Mouse (Mus musculus): ENCODE measurements at regions not wholly inside any gene's neighbourhood (a gene's known extent, or its start where the extent isn't known, plus 50 kb on each side); places are given as distances from the start of the nearest gene placed in this dataset.

DNA sequence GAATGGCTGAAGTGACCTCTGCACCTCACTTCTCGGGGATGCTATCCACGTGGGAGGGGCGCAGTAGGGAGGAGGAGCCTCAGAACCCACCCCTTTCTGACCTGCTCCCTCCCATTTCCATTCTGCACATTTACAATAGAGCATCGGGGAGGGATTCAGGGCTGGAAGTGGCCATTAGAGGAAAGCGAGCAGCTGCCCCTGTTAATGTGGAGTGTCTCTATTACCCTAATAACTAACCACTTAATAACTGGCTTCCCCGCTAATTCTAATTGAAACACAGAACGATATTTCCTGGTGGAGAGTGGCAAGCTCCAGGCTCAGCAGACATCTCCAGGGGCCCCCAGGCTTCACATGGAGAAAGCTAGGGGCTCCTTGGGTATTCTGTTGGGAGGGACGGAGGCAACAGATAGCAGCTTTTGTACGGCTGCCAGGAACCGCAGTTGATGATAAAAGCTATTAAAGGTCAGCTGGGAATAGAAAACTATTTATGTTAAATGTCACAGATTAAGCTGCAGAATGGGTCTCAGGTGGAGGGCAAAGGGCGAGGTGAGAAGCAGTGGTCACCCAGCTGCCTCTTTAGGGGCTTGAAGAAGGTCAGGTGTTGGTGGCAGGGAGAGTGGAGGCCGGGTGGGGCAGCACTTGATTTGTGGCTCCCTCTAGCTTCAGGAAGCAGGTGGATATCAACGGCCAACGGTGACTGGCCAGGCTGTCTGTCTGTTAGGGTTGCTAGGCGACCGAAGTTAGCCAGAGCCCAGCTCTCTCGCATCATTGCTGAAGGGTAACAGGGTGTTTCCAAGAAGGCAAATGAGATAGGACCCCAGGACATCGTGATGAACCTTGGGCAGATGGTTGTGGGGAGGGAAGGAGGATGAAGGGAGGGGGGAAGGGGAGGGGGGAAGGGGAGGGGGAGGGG is 118.4 kb upstream of the Sdk2 start:
- Histone ChIP-seq H3K27ac (ENCODE audit: control insufficient read depth, insufficient read depth, low read depth, low read length) (peak overlapping the region; percentile 86), H3K4me1 (ENCODE audit: control insufficient read depth, insufficient read depth, low read length) (peaks cover 7% of the 10 kb centered on the region), H3K36me3 (ENCODE audit: control insufficient read depth, insufficient read depth, low read length) (no peaks in the 10 kb centered on the region), H3K4me3 (ENCODE audit: control insufficient read depth, low read depth, low read length) (peak overlapping the region; percentile 92), H3K27me3 (ENCODE audit: control insufficient read depth, insufficient read depth, low read length) (no peaks in the 10 kb centered on the region)
- TF ChIP-seq POLR2A (IDR thresholded peaks at IDR 0.05; ENCODE audit: control insufficient read depth, low read depth, low read length) (peak; percentile 86), CTCF (IDR thresholded peaks at IDR 0.05; ENCODE audit: control insufficient read depth, insufficient read depth, insufficient replicate concordance, low read depth, low read length) (no peak)

- peak overlapping the region; percentile 92 for H3K4me3 ChIP-seq (ENCODE audit: control insufficient read depth, low read depth, low read length)
- no peaks in the 10 kb centered on the region for H3K27me3 ChIP-seq (ENCODE audit: control insufficient read depth, insufficient read depth, low read length)
- TF ChIP-seq CTCF (IDR thresholded peaks at IDR 0.05; ENCODE audit: control insufficient read depth, insufficient read depth, insufficient replicate concordance, low read depth, low read length) (no peak), POLR2A (IDR thresholded peaks at IDR 0.05; ENCODE audit: control insufficient read depth, low read depth, low read length) (no peak)
- no peak overlapping the region; the same call in 1 of the 2 replicates for H3K27ac ChIP-seq (ENCODE audit: control insufficient read depth, insufficient read depth, low read depth, low read length)
- peaks cover 7% of the 10 kb centered on the region for H3K4me1 ChIP-seq (ENCODE audit: control insufficient read depth, insufficient read depth, low read length)
- no peaks in the 10 kb centered on the region for H3K36me3 ChIP-seq (ENCODE audit: control insufficient read depth, insufficient read depth, low read length)
These were observed 117.6 kb upstream of the Sdk2 start for GRCm38 (mm10) chr11:114184431-114184830.

DNA sequence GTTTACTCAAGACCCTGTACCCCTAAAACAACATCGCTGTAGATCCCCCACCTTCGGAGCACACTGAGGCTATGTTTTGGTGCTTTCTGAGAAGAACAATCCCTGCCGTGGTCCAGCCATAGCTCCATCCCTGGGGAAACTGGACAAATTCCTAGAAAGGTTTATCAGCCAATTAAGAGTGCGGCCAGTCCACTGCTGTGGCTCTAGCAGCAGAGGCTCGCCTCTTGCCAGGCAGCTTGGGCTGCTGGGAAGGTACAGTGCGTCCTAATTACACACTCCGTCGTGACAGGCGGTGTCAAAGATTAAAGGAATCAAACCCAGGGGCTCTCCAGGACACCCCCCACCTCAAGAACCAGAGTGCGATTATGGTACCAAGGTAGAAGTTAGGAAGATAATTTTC is 116.4 kb upstream of the Sdk2 start:
- Histone ChIP-seq H3K27ac (ENCODE audit: control insufficient read depth, insufficient read depth, low read depth, low read length) (no peak overlapping the region), H3K4me1 (ENCODE audit: control insufficient read depth, insufficient read depth, low read length) (peaks cover 7% of the 10 kb centered on the region), H3K36me3 (ENCODE audit: control insufficient read depth, insufficient read depth, low read length) (no peaks in the 10 kb centered on the region), H3K4me3 (ENCODE audit: control insufficient read depth, low read depth, low read length) (peak overlapping the region; percentile 92), H3K27me3 (ENCODE audit: control insufficient read depth, insufficient read depth, low read length) (no peaks in the 10 kb centered on the region)
- no peak for TF ChIP-seq POLR2A (IDR thresholded peaks at IDR 0.05; ENCODE audit: control insufficient read depth, low read depth, low read length)
- TF ChIP-seq CTCF (IDR thresholded peaks at IDR 0.05; ENCODE audit: control insufficient read depth, insufficient read depth, insufficient replicate concordance, low read depth, low read length), result no peak

DNA sequence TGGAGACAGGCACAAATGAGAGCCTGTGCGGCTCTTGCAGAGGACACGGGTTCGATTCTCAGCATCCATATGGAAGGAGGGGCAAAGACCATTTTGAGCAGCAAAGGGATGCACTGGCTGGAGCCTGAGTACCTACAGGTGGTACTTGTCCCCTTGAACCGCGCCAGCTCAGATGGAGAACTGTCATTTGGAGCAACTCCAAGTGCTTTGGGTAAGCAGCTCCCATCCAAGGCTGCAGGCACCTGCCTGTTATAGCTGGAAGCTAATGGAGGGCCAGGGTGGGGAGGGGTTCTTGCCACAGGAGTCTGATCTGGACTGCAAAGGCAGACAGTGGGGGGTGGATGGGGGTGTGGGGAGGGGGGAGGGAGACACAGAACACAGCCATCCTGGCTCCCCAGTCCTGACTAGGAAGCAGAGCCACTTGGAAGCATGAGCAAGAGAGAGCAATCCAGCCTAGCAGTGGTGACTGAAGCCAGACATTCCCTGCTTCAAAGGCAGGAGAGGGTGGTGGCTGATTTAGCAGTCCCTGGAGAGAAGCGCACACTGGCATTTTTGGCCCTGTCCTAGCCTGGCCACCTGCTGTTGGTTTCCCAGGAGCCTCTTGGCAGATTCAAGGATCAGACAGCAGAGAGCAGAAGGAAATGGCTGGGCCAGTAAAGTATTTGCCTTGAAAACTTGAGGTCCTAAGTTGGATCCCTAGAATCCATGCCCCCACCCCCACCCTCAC is 112.1 kb upstream of the Sdk2 start:
- Histone ChIP-seq H3K36me3 (ENCODE audit: control insufficient read depth, insufficient read depth, low read length) (no peaks in the 10 kb centered on the region), H3K27ac (ENCODE audit: control insufficient read depth, insufficient read depth, low read depth, low read length) (no peak overlapping the region), H3K27me3 (ENCODE audit: control insufficient read depth, insufficient read depth, low read length) (no peaks in the 10 kb centered on the region), H3K4me3 (ENCODE audit: control insufficient read depth, low read depth, low read length) (no peak overlapping the region), H3K4me1 (ENCODE audit: control insufficient read depth, insufficient read depth, low read length) (peaks cover 5% of the 10 kb centered on the region)
- TF ChIP-seq CTCF (IDR thresholded peaks at IDR 0.05; ENCODE audit: control insufficient read depth, insufficient read depth, insufficient replicate concordance, low read depth, low read length) (no peak), POLR2A (IDR thresholded peaks at IDR 0.05; ENCODE audit: control insufficient read depth, low read depth, low read length) (no peak)

- H3K27me3 ChIP-seq (ENCODE audit: control insufficient read depth, insufficient read depth, low read length), result no peaks in the 10 kb centered on the region
- H3K36me3 ChIP-seq (ENCODE audit: control insufficient read depth, insufficient read depth, low read length), result no peaks in the 10 kb centered on the region
- H3K4me1 ChIP-seq (ENCODE audit: control insufficient read depth, insufficient read depth, low read length), result peaks cover 5% of the 10 kb centered on the region; the same call in 1 of the 2 replicates
- H3K27ac ChIP-seq (ENCODE audit: control insufficient read depth, insufficient read depth, low read depth, low read length), result no peak overlapping the region
- TF ChIP-seq POLR2A (IDR thresholded peaks at IDR 0.05; ENCODE audit: control insufficient read depth, low read depth, low read length) (no peak), CTCF (IDR thresholded peaks at IDR 0.05; ENCODE audit: control insufficient read depth, insufficient read depth, insufficient replicate concordance, low read depth, low read length) (no peak)
- no peak overlapping the region for H3K4me3 ChIP-seq (ENCODE audit: control insufficient read depth, low read depth, low read length)
These were observed 110.9 kb upstream of the Sdk2 start for GRCm38 (mm10) chr11:114177789-114178188.

DNA sequence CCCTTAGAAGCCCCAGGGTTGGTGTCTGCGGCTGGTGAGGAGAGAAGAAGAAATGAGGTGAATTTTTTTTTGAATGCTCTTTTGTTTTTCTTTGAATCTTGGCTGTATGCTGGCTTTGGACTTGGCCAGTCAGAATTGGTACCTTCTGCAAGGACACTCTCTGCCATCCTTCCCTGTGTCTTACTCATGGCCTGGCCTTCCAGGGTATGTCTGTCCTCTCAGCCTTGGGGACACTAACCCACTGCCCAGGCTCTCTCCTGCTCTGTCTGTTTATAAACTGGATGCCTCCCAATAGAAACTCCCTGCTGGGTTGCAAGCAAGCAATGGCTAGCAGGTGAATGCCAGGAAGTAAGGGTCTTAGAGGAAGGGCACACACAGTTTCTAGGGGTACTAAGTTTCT is 110.4 kb upstream of the Sdk2 start:
- Histone ChIP-seq H3K27ac (ENCODE audit: control insufficient read depth, insufficient read depth, low read depth, low read length) (no peak overlapping the region), H3K27me3 (ENCODE audit: control insufficient read depth, insufficient read depth, low read length) (no peaks in the 10 kb centered on the region), H3K4me1 (ENCODE audit: control insufficient read depth, insufficient read depth, low read length) (peaks cover 5% of the 10 kb centered on the region; the same call in 1 of the 2 replicates), H3K4me3 (ENCODE audit: control insufficient read depth, low read depth, low read length) (no peak overlapping the region), H3K36me3 (ENCODE audit: control insufficient read depth, insufficient read depth, low read length) (no peaks in the 10 kb centered on the region)
- TF ChIP-seq CTCF (IDR thresholded peaks at IDR 0.05; ENCODE audit: control insufficient read depth, insufficient read depth, insufficient replicate concordance, low read depth, low read length) (no peak), POLR2A (IDR thresholded peaks at IDR 0.05; ENCODE audit: control insufficient read depth, low read depth, low read length) (no peak)

DNA sequence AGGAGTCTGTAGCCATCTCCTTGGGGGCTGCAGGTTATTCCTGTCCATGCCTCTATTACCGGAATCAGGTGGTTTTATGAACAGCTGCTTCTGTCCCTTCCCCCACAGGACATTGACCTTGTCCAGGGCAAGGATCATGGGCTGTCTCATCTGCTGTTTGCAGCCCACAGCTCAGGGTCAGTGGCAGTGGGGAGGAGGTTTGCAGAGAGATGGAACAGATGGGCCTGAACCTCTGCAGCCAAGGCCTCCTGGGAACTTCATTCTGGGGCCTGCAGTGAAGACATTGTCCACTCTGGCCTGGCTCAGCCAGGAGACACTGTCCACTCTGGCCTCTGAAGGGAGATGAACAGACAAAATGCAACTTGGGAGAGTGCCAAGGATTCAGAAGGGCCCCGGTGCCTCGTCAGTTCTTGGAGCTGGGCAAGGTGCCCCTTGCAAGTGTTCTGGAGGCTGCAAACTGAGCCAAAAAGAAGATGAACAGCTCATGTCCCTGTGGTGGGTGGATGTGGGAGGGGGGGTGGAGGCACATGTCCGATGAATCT is 109.9 kb upstream of the Sdk2 start:
- H3K27me3 ChIP-seq (ENCODE audit: control insufficient read depth, insufficient read depth, low read length), result no peaks in the 10 kb centered on the region
- no peak overlapping the region for H3K4me3 ChIP-seq (ENCODE audit: control insufficient read depth, low read depth, low read length)
- H3K4me1 ChIP-seq (ENCODE audit: control insufficient read depth, insufficient read depth, low read length), result peaks cover 5% of the 10 kb centered on the region; the same call in 1 of the 2 replicates
- no peak overlapping the region for H3K27ac ChIP-seq (ENCODE audit: control insufficient read depth, insufficient read depth, low read depth, low read length)
- no peaks in the 10 kb centered on the region for H3K36me3 ChIP-seq (ENCODE audit: control insufficient read depth, insufficient read depth, low read length)
- TF ChIP-seq POLR2A (IDR thresholded peaks at IDR 0.05; ENCODE audit: control insufficient read depth, low read depth, low read length) (no peak), CTCF (IDR thresholded peaks at IDR 0.05; ENCODE audit: control insufficient read depth, insufficient read depth, insufficient replicate concordance, low read depth, low read length) (no peak)
